Mouse (Mus musculus) forebrain, embryonic 13.5 days (tissue): ENCODE data around the gene Gm49369. TPM values are rescaled to one million over a fixed set of nuclear protein-coding genes. Genes with fewer than 3 reads are reported as not detected.

Experiments used
- ATAC-seq: fragments of 200-750 bp; cut with Nextera tagmentation; 2 replicates; pipeline ENCODE4 v1.8.0; 2017
- H3K27ac ChIP-seq: fragments of 300-500 bp; sonication (generic); 2 replicates; pipeline ENCODE4 v1.5.1; 2015; ENCODE audit warnings: inconsistent platforms, mild to moderate bottlenecking, moderate library complexity
- H3K27me3 ChIP-seq: fragments of 300-500 bp; sonication (generic); 2 replicates; pipeline ENCODE4 v1.6.1; 2015; ENCODE audit warnings: mild to moderate bottlenecking, inconsistent platforms
- H3K36me3 ChIP-seq: fragments of 300-500 bp; sonication (generic); 2 replicates; pipeline ENCODE4 v1.6.1; 2015; ENCODE audit warnings: mild to moderate bottlenecking, inconsistent platforms; ENCODE audit not compliant: poor library complexity, severe bottlenecking
- H3K4me1 ChIP-seq: fragments of 300-500 bp; sonication (generic); 2 replicates; pipeline ENCODE4 v1.6.1; 2015; ENCODE audit warnings: inconsistent platforms
- H3K4me2 ChIP-seq: fragments of 300-500 bp; sonication (generic); 2 replicates; pipeline ENCODE4 v1.6.1; 2015; ENCODE audit warnings: inconsistent platforms, mild to moderate bottlenecking, moderate library complexity
- H3K4me3 ChIP-seq: fragments of 300-500 bp; sonication (generic); 2 replicates; pipeline ENCODE4 v1.5.1; 2015; ENCODE audit warnings: mild to moderate bottlenecking, inconsistent platforms
- H3K9ac ChIP-seq: fragments of 300-500 bp; sonication (generic); 2 replicates; pipeline ENCODE4 v1.6.1; 2015; ENCODE audit warnings: mild to moderate bottlenecking, inconsistent platforms
- H3K9me3 ChIP-seq: fragments of 300-500 bp; sonication (generic); replicated peaks from 2 replicates; pipeline ENCODE4 v1.6.1; 2016; ENCODE audit warnings: inconsistent platforms
- WGBS: fragments of 180-500 bp; shearing (Covaris S2); methylation state at CpG from one replicate; pipeline ENCODE4 v1.1.7; 2015; 5-methylcytosine and 5-hydroxymethylcytosine counted together
- polyA plus RNA-seq: library from polyadenylated mRNA; unstranded; fragments of >200 nt; fragmentation: Nextera tagmentation; extraction: Ambion mirVana; gene quantifications from 2 replicates; pipeline ENCODE4 v1.2.1, GENCODE M21; 2015

The Gm49369 gene
- polyA plus RNA-seq = 1.5 TPM in 1 of 2 replicates, not detected in the other

- no peak within 1 kb of the TSS for H3K27ac ChIP-seq
- whole genome bisulfite sequencing = 97% methylated on average over 5 of the region's 5 CpGs
- peaks cover 18% of the 10 kb centered on the region for H3K4me1 ChIP-seq
- H3K9me3 ChIP-seq = no peaks in the 10 kb centered on the region
- H3K4me3 ChIP-seq = no peak within 1 kb of the TSS
- peaks cover 80% of the 10 kb centered on the region for H3K36me3 ChIP-seq
- H3K4me2 ChIP-seq = no peak within 1 kb of the TSS
- H3K27me3 ChIP-seq = no peaks in the 10 kb centered on the region
- H3K9ac ChIP-seq = no peak within 1 kb of the TSS
- no peak for ATAC-seq
Measured at GRCm38 (mm10) chr7:142382567-142382966, at the start of gene Gm49369. Gm49369 (minus strand) TSS chr7:142382667.

- 89% methylated on average over 14 of the region's 14 CpGs for WGBS
- no peak for ATAC-seq
- no peaks in the 10 kb centered on the region for H3K9me3 ChIP-seq
- H3K27ac ChIP-seq = no peak overlapping the region; the same call in 1 of the 2 replicates
- H3K4me3 ChIP-seq = no peak overlapping the region
- no peaks in the 10 kb centered on the region; the same call in 1 of the 2 replicates for H3K27me3 ChIP-seq
- H3K36me3 ChIP-seq = no peaks in the 10 kb centered on the region
- no peak overlapping the region for H3K4me2 ChIP-seq
- H3K9ac ChIP-seq = no peak overlapping the region
- peaks cover 19% of the 10 kb centered on the region for H3K4me1 ChIP-seq
Measured at GRCm38 (mm10) chr7:142431106-142431505, 48.6 kb upstream of the Gm49369 start.

- no peak overlapping the region for H3K4me3 ChIP-seq
- no peaks in the 10 kb centered on the region for H3K36me3 ChIP-seq
- peak overlapping the region; percentile 34; the same call in 1 of the 2 replicates for H3K4me2 ChIP-seq
- H3K27me3 ChIP-seq = no peaks in the 10 kb centered on the region; the same call in 1 of the 2 replicates
- H3K27ac ChIP-seq = peak overlapping the region; percentile 54; the same call in 1 of the 2 replicates
- no peak overlapping the region; the same call in 1 of the 2 replicates for H3K9ac ChIP-seq
- H3K4me1 ChIP-seq = peaks cover 19% of the 10 kb centered on the region
- ATAC-seq = peak; percentile 87
- 29% methylated on average over 12 of the region's 12 CpGs for WGBS
- no peaks in the 10 kb centered on the region for H3K9me3 ChIP-seq
Measured at GRCm38 (mm10) chr7:142430160-142430678, 47.8 kb upstream of the Gm49369 start.

GRCm38 (mm10) chr7:142428213-142428612 lies 45.7 kb upstream of the Gm49369 start:
- peaks cover 19% of the 10 kb centered on the region for H3K4me1 ChIP-seq
- no peak overlapping the region for H3K9ac ChIP-seq
- WGBS = 3% methylated on average over 7 of the region's 7 CpGs
- no peaks in the 10 kb centered on the region for H3K36me3 ChIP-seq
- no peak overlapping the region for H3K4me3 ChIP-seq
- no peaks in the 10 kb centered on the region for H3K9me3 ChIP-seq
- no peaks in the 10 kb centered on the region; the same call in 1 of the 2 replicates for H3K27me3 ChIP-seq
- H3K4me2 ChIP-seq = no peak overlapping the region
- no peak overlapping the region for H3K27ac ChIP-seq
- ATAC-seq = no peak

GRCm38 (mm10) chr7:142425641-142426213 lies 43.3 kb upstream of the Gm49369 start:
- no peak for ATAC-seq
- Histone ChIP-seq H3K27ac (no peak overlapping the region), H3K4me1 (peaks cover 11% of the 10 kb centered on the region), H3K9me3 (no peaks in the 10 kb centered on the region), H3K9ac (no peak overlapping the region), H3K36me3 (no peaks in the 10 kb centered on the region), H3K4me2 (no peak overlapping the region), H3K27me3 (no peaks in the 10 kb centered on the region; the same call in 1 of the 2 replicates), H3K4me3 (no peak overlapping the region)
- WGBS = 52% methylated on average over 11 of the region's 11 CpGs

- Histone ChIP-seq H3K4me3 (no peak overlapping the region), H3K27me3 (no peaks in the 10 kb centered on the region), H3K9me3 (no peaks in the 10 kb centered on the region), H3K4me2 (no peak overlapping the region), H3K27ac (no peak overlapping the region), H3K4me1 (no peaks in the 10 kb centered on the region), H3K9ac (no peak overlapping the region), H3K36me3 (no peaks in the 10 kb centered on the region)
- no peak for ATAC-seq
- whole genome bisulfite sequencing = 86% methylated on average over 2 of the region's 2 CpGs
Measured at GRCm38 (mm10) chr7:142421826-142422225, 39.4 kb upstream of the Gm49369 start.

- Histone ChIP-seq H3K4me2 (no peak overlapping the region), H3K36me3 (no peaks in the 10 kb centered on the region), H3K9ac (no peak overlapping the region), H3K9me3 (no peaks in the 10 kb centered on the region), H3K27ac (no peak overlapping the region), H3K4me3 (no peak overlapping the region), H3K27me3 (no peaks in the 10 kb centered on the region), H3K4me1 (no peaks in the 10 kb centered on the region)
- no peak for ATAC-seq
- 87% methylated on average over 5 of the region's 5 CpGs for WGBS
Measured at GRCm38 (mm10) chr7:142419887-142420286, 37.4 kb upstream of the Gm49369 start.

- WGBS = 93% methylated on average over 8 of the region's 8 CpGs
- H3K9me3 ChIP-seq = no peaks in the 10 kb centered on the region
- no peak overlapping the region for H3K27ac ChIP-seq
Measured at GRCm38 (mm10) chr7:142418679-142419078, 36.2 kb upstream of the Gm49369 start.

GRCm38 (mm10) chr7:142418027-142418426 lies 35.6 kb upstream of the Gm49369 start:
- no peak for ATAC-seq
- WGBS = 92% methylated on average over 2 of the region's 2 CpGs
- no peak overlapping the region for H3K9ac ChIP-seq
- no peaks in the 10 kb centered on the region for H3K36me3 ChIP-seq
- no peaks in the 10 kb centered on the region for H3K9me3 ChIP-seq
- no peak overlapping the region for H3K27ac ChIP-seq
- H3K4me1 ChIP-seq = no peaks in the 10 kb centered on the region
- no peaks in the 10 kb centered on the region for H3K27me3 ChIP-seq
- H3K4me2 ChIP-seq = no peak overlapping the region
- no peak overlapping the region for H3K4me3 ChIP-seq

More at GRCm38 (mm10) chr7:142418679-142419078, 36.2 kb upstream of the Gm49369 start:
- H3K4me1 ChIP-seq = no peaks in the 10 kb centered on the region
- H3K4me3 ChIP-seq = no peak overlapping the region
- no peaks in the 10 kb centered on the region for H3K27me3 ChIP-seq
- H3K9ac ChIP-seq = no peak overlapping the region
- H3K4me2 ChIP-seq = no peak overlapping the region
- no peaks in the 10 kb centered on the region for H3K36me3 ChIP-seq
- no peak for ATAC-seq

GRCm38 (mm10) chr7:142416225-142416624 lies 33.8 kb upstream of the Gm49369 start:
- Histone ChIP-seq H3K4me2 (no peak overlapping the region), H3K9ac (no peak overlapping the region), H3K36me3 (no peaks in the 10 kb centered on the region), H3K27ac (no peak overlapping the region), H3K4me3 (no peak overlapping the region), H3K9me3 (no peaks in the 10 kb centered on the region), H3K4me1 (no peaks in the 10 kb centered on the region), H3K27me3 (no peaks in the 10 kb centered on the region)
- no peak for ATAC-seq
- WGBS = 75% methylated on average over 3 of the region's 3 CpGs

GRCm38 (mm10) chr7:142415314-142415713 lies 32.8 kb upstream of the Gm49369 start:
- no peaks in the 10 kb centered on the region for H3K9me3 ChIP-seq
- H3K36me3 ChIP-seq = no peaks in the 10 kb centered on the region
- no peak overlapping the region for H3K4me2 ChIP-seq
- H3K4me3 ChIP-seq = no peak overlapping the region
- H3K27me3 ChIP-seq = no peaks in the 10 kb centered on the region
- H3K27ac ChIP-seq = no peak overlapping the region
- H3K9ac ChIP-seq = no peak overlapping the region
- H3K4me1 ChIP-seq = no peaks in the 10 kb centered on the region
- WGBS = 49% methylated on average over 4 of the region's 4 CpGs
- ATAC-seq = no peak

GRCm38 (mm10) chr7:142413285-142413684 lies 30.8 kb upstream of the Gm49369 start:
- Histone ChIP-seq H3K4me2 (no peak overlapping the region), H3K9me3 (no peaks in the 10 kb centered on the region), H3K36me3 (no peaks in the 10 kb centered on the region), H3K27me3 (no peaks in the 10 kb centered on the region), H3K9ac (no peak overlapping the region), H3K4me1 (no peaks in the 10 kb centered on the region), H3K4me3 (no peak overlapping the region), H3K27ac (no peak overlapping the region)
- WGBS = 93% methylated on average over 6 of the region's 6 CpGs
- no peak for ATAC-seq

GRCm38 (mm10) chr7:142409603-142410002 lies 27.1 kb upstream of the Gm49369 start:
- Histone ChIP-seq H3K4me3 (no peak overlapping the region), H3K36me3 (no peaks in the 10 kb centered on the region), H3K4me1 (no peaks in the 10 kb centered on the region), H3K9ac (no peak overlapping the region), H3K27ac (no peak overlapping the region), H3K9me3 (no peaks in the 10 kb centered on the region), H3K4me2 (no peak overlapping the region), H3K27me3 (no peaks in the 10 kb centered on the region)
- no peak for ATAC-seq
- 80% methylated on average over 3 of the region's 3 CpGs for WGBS
